Mouse (Mus musculus) spleen, adult 2 months (tissue): ENCODE results near the gene Slc24a4.

Experiments
- CTCF ChIP-seq: fragments of 200-500 bp; IDR thresholded peaks from 2 replicates; pipeline ENCODE4 v1.5.1; 2011; ENCODE audit warnings: mild to moderate bottlenecking, inconsistent platforms; ENCODE audit not compliant: insufficient read depth, insufficient read length, insufficient replicate concordance; ENCODE audit errors: extremely low read depth
- POLR2A ChIP-seq: fragments of 200-500 bp; IDR thresholded peaks from 2 replicates; pipeline ENCODE4 v1.6.1; 2011; ENCODE audit warnings: low read depth, low read length, inconsistent platforms

DNA sequence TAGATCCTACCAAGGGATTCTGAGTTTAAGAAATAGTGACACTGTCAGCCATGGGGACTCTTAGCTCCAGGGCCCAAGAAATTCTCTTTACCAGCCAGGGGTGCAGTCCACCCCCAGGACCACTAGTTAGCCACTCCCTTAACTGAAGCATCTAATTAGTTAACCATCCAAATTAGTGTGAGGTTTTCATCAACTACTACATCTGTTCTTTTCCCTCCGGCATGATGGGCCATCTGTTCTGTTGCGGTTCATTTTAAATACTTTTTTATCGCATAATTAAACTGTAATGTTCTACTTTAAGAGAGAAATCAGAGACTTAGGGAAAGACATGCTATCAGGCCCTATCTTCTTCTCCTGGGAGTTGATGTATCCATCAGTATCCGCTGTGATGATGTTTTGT is 121.8 kb downstream of the Slc24a4 start:
- TF ChIP-seq CTCF (no peak), POLR2A (no peak)
